Mouse (Mus musculus) heart, embryonic 11.5 days (tissue): Measurements from ENCODE around the gene Gm10037. TPM values are rescaled to one million over a fixed set of nuclear protein-coding genes. Genes with fewer than 3 reads are reported as not detected.
A peak's percentile ranks its signal among the peaks of the same experiment; 100 is the strongest.
"Not testable (repeated sequence)": the region's sequence is repeated elsewhere in the genome, so short reads cannot be mapped to it uniquely, and the experiment has no call there.

Source experiments
- ATAC-seq: fragments of 200-750 bp; cut with Nextera tagmentation; replicated peaks from 2 replicates; pipeline ENCODE4 v1.8.0; 2017; ENCODE audit warnings: moderate library complexity; ENCODE audit not compliant: insufficient number of reproducible peaks, low FRiP score, low TSS enrichment
- H3K27ac ChIP-seq: fragments of 300-500 bp; sonication (generic); 2 replicates; pipeline ENCODE4 v1.5.1; 2014; ENCODE audit warnings: mild to moderate bottlenecking, low read depth, low read length
- H3K27me3 ChIP-seq: fragments of 300-500 bp; sonication (generic); 2 replicates; pipeline ENCODE4 v1.6.1; 2014; ENCODE audit warnings: mild to moderate bottlenecking, low read length, mixed read lengths; ENCODE audit not compliant: control insufficient read depth, insufficient read depth
- H3K36me3 ChIP-seq: fragments of 300-500 bp; sonication (generic); 2 replicates; pipeline ENCODE4 v1.6.1; 2014; ENCODE audit warnings: mild to moderate bottlenecking, low read length, moderate library complexity, mixed read lengths; ENCODE audit not compliant: control insufficient read depth, insufficient read depth
- H3K4me1 ChIP-seq: fragments of 300-500 bp; sonication (generic); 2 replicates; pipeline ENCODE4 v1.6.1; 2014; ENCODE audit warnings: low read length; ENCODE audit not compliant: control insufficient read depth, insufficient read depth
- H3K4me2 ChIP-seq: fragments of 300-500 bp; sonication (generic); 2 replicates; pipeline ENCODE4 v1.6.1; 2014; ENCODE audit warnings: mild to moderate bottlenecking, moderate library complexity
- H3K4me3 ChIP-seq: fragments of 300-500 bp; sonication (generic); 2 replicates; pipeline ENCODE4 v1.5.1; 2014; ENCODE audit warnings: low read depth, low read length
- H3K9ac ChIP-seq: fragments of 300-500 bp; sonication (generic); 2 replicates; pipeline ENCODE4 v1.6.1; 2014; ENCODE audit warnings: mild to moderate bottlenecking, low read depth, low read length, moderate library complexity
- H3K9me3 ChIP-seq: fragments of 300-500 bp; sonication (generic); replicated peaks from 2 replicates; pipeline ENCODE4 v1.6.1; 2016; ENCODE audit warnings: low read length; ENCODE audit not compliant: control insufficient read depth
- WGBS: fragments of 180-500 bp; shearing (Covaris S2); extraction: QIAGEN DNeasy Blood & Tissue Kit; methylation state at CpG from one replicate; pipeline ENCODE4 v1.1.7; 2014; ENCODE audit not compliant: insufficient replicate concordance; 5-methylcytosine and 5-hydroxymethylcytosine counted together
- polyA plus RNA-seq: library from polyadenylated mRNA; unstranded; fragments of >200 nt; fragmentation: Nextera tagmentation; extraction: Ambion mirVana; gene quantifications from 2 replicates; pipeline ENCODE4 v1.2.1, GENCODE M21; 2014

Gene Gm10037
- polyA plus RNA-seq, 1 experiment from 2014 or later: 1.7 TPM

DNA sequence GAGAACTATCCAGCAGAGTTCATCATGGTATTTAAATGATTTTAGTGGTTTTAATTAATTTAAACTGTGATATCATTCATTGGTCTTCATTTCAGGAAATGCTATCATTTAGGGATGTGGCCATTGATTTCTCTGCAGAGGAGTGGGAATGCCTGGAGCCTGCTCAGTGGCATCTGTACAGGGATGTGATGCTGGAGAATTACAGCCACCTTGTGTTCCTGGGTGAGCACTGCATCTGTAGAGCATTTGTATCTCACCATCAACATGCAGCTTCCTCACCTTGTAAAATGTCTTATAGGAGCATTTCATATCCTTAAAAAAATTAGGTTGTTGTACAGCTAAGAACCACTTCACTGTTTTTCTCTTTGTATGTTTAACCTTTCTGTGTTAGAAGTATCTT is 2.2 kb downstream of the Gm10037 start:
- H3K9me3 ChIP-seq, H3K27me3 ChIP-seq, H3K4me3 ChIP-seq, H3K27ac ChIP-seq, H3K4me2 ChIP-seq, H3K4me1 ChIP-seq, H3K9ac ChIP-seq, H3K36me3 ChIP-seq, ATAC-seq: not testable (repeated sequence)

DNA sequence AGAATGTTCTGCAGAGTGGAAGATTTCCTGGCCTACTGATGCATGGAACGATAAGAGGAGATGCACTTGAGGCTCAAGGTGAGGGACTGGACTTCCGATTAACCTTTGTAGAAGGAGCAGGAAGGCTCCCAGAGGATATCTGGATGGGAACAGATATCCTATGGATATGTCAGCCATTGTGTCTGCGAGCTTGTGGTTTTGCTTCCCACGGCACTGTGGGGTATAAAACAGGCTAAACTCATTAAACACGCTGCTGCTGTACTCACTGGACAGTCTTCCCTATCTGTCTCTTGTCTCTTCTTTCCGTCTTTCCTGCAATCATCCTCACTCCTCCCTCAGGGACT is 12.8 kb downstream of the Gm10037 start:
- Histone ChIP-seq H3K27ac (no peak overlapping the region), H3K36me3 (no peaks in the 10 kb centered on the region), H3K9ac (no peak overlapping the region), H3K27me3 (no peaks in the 10 kb centered on the region), H3K4me2 (peak overlapping the region; percentile 68), H3K4me3 (peak overlapping the region; percentile 42; the same call in 1 of the 2 replicates), H3K4me1 (no peaks in the 10 kb centered on the region; the same call in 1 of the 2 replicates), H3K9me3 (no peaks in the 10 kb centered on the region)
- no peak for ATAC-seq
- WGBS: 44% methylated on average over 6 of the region's 6 CpGs

DNA sequence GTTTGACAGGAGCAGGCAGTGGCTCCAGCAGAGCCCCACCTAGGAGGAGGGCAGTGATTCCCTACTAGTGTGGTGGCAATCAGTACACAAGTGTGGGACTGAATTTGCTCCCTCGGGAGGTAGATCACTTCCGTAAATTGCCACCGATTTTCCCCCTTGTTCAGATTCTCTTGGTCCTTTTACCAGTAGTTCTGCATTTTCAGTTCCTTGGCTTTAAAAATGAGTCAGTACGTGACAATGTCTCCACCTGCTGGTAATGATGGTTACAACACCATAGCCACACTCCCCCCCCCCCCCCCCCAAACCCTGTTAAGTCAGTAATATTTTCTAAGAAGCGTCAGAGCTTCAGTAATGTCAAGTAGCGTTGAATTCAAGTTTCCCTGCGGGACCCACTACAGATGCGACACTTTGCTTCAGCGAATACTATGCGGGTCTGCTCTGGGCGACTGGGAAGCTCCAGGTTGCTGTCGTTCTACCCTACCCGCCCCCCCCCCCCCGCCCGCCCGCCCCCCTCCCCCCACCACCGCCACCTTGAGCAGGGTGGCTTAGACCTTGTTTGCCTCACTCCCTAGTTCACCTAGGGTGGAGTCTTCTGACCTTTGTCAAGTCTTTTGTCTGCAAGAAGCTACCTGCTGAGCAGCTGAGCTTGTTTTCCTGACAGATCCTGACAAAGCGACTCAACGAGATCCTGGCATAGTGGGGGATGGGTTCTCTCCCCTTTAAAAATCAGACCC is 13.4 kb downstream of the Gm10037 start:
- WGBS: 2% methylated on average over 15 of the region's 19 CpGs
- Histone ChIP-seq H3K27me3 (no peaks in the 10 kb centered on the region), H3K27ac (no peak overlapping the region), H3K9me3 (no peaks in the 10 kb centered on the region), H3K4me1 (no peaks in the 10 kb centered on the region; the same call in 1 of the 2 replicates), H3K36me3 (no peaks in the 10 kb centered on the region), H3K9ac (peak overlapping the region; percentile 1; the same call in 1 of the 2 replicates), H3K4me2 (peak overlapping the region; percentile 68), H3K4me3 (peak overlapping the region; percentile 42)
- 0 out of 2 replicates have a peak, but pooled peaks have one; percentile 46 for ATAC-seq

- Histone ChIP-seq H3K9ac (peak overlapping the region; percentile 1; the same call in 1 of the 2 replicates), H3K4me1 (no peaks in the 10 kb centered on the region; the same call in 1 of the 2 replicates)
Measured at GRCm38 (mm10) chr13:67844853-67845194, 13.9 kb downstream of the Gm10037 start.

GRCm38 (mm10) chr13:67850361-67850760 is 19.5 kb downstream of the Gm10037 start:
- WGBS: 76% methylated on average over 3 of the region's 3 CpGs
- ATAC-seq: no peak
- no peak overlapping the region for H3K27ac ChIP-seq
- H3K4me2 ChIP-seq: no peak overlapping the region
- no peaks in the 10 kb centered on the region for H3K9me3 ChIP-seq
- H3K27me3 ChIP-seq: no peaks in the 10 kb centered on the region
- no peak overlapping the region for H3K9ac ChIP-seq
- no peaks in the 10 kb centered on the region for H3K4me1 ChIP-seq
- no peak overlapping the region for H3K4me3 ChIP-seq
- H3K36me3 ChIP-seq: no peaks in the 10 kb centered on the region

More at GRCm38 (mm10) chr13:67844853-67845194, 13.9 kb downstream of the Gm10037 start:
- Histone ChIP-seq H3K36me3 (no peaks in the 10 kb centered on the region), H3K4me3 (peak overlapping the region; percentile 42), H3K9me3 (no peaks in the 10 kb centered on the region), H3K4me2 (peak overlapping the region; percentile 68), H3K27me3 (no peaks in the 10 kb centered on the region), H3K27ac (no peak overlapping the region)
- WGBS: 19% methylated on average over 8 of the region's 8 CpGs
- no peak for ATAC-seq

GRCm38 (mm10) chr13:67853130-67853529 is 22.2 kb downstream of the Gm10037 start:
- Histone ChIP-seq H3K4me3 (no peak overlapping the region), H3K27ac (no peak overlapping the region), H3K27me3 (no peaks in the 10 kb centered on the region), H3K4me1 (no peaks in the 10 kb centered on the region), H3K4me2 (no peak overlapping the region), H3K36me3 (no peaks in the 10 kb centered on the region), H3K9me3 (no peaks in the 10 kb centered on the region), H3K9ac (no peak overlapping the region)
- WGBS: 72% methylated on average over 6 of the region's 6 CpGs
- no peak; the same call in 1 of the 2 replicates for ATAC-seq

DNA sequence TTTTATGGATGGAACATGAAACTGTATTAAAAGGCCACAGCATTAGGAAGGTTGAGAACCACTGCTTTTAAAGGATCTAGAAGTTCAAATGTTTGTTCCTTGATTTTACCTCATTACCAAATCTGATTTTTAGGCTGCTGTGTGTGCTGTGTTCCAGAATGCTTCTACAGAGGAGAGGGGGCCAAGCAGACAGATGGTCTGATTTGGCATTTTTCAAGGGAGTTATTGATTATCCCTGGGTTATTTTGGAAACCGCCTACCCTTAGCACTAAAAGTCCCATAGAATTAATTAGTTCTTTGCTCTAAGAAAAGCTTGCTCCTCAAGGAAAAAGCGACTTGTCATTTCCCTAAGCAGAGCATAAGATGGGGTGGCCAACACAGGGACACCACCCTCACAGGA is 23.1 kb downstream of the Gm10037 start:
- no peak overlapping the region for H3K9ac ChIP-seq
- H3K36me3 ChIP-seq: no peaks in the 10 kb centered on the region
- WGBS: 64% methylated on average over 2 of the region's 2 CpGs
- no peaks in the 10 kb centered on the region for H3K4me1 ChIP-seq
- no peak overlapping the region for H3K27ac ChIP-seq
- ATAC-seq: no peak
- H3K4me2 ChIP-seq: no peak overlapping the region
- no peaks in the 10 kb centered on the region for H3K27me3 ChIP-seq
- H3K4me3 ChIP-seq: no peak overlapping the region
- H3K9me3 ChIP-seq: no peaks in the 10 kb centered on the region

DNA sequence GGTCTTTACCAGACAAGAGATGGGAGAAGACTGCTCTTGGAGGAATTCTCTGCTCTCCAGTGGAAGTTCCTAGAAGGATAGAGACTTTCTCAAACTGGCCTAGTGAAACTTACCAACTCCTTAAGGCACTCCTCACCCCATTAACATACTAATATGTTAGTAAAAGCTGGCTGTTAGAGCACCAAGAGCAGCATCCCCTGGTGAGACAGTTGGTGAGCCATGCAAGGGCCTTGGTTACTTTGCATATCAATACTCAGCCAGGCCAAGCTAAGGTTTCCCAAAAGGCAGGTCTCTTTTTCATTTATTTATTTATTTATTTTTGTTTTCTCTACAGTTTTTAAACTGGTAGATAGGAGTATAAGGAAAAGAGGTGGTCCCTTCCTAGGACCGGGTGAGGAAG is 26.4 kb downstream of the Gm10037 start:
- no peak overlapping the region for H3K4me2 ChIP-seq
- no peaks in the 10 kb centered on the region for H3K4me1 ChIP-seq
- no peak for ATAC-seq
- H3K4me3 ChIP-seq: no peak overlapping the region
- H3K27me3 ChIP-seq: no peaks in the 10 kb centered on the region
- no peak overlapping the region for H3K27ac ChIP-seq
- no peak overlapping the region for H3K9ac ChIP-seq
- H3K36me3 ChIP-seq: no peaks in the 10 kb centered on the region
- H3K9me3 ChIP-seq: no peaks in the 10 kb centered on the region
- WGBS: 16% methylated on average over 1 of the region's 1 CpGs

GRCm38 (mm10) chr13:67862508-67862907 is 31.6 kb downstream of the Gm10037 start:
- no peaks in the 10 kb centered on the region for H3K9me3 ChIP-seq
- no peak overlapping the region for H3K27ac ChIP-seq
- no peak overlapping the region for H3K4me3 ChIP-seq
- no peaks in the 10 kb centered on the region for H3K4me1 ChIP-seq
- H3K36me3 ChIP-seq: no peaks in the 10 kb centered on the region
- no peak for ATAC-seq
- no peak overlapping the region for H3K4me2 ChIP-seq
- no peaks in the 10 kb centered on the region for H3K27me3 ChIP-seq
- no peak overlapping the region for H3K9ac ChIP-seq
- 75% methylated on average over 9 of the region's 9 CpGs for WGBS
